Mouse (Mus musculus): Measurements from ENCODE around the gene BC025446. TPM values are rescaled to one million over a fixed set of nuclear protein-coding genes. Genes with fewer than 3 reads are reported as not detected.

The BC025446 gene
- polyA plus RNA-seq (2015; fragmentation: Nextera tagmentation; extraction: Ambion mirVana) = not detected in 2 replicates

DNA sequence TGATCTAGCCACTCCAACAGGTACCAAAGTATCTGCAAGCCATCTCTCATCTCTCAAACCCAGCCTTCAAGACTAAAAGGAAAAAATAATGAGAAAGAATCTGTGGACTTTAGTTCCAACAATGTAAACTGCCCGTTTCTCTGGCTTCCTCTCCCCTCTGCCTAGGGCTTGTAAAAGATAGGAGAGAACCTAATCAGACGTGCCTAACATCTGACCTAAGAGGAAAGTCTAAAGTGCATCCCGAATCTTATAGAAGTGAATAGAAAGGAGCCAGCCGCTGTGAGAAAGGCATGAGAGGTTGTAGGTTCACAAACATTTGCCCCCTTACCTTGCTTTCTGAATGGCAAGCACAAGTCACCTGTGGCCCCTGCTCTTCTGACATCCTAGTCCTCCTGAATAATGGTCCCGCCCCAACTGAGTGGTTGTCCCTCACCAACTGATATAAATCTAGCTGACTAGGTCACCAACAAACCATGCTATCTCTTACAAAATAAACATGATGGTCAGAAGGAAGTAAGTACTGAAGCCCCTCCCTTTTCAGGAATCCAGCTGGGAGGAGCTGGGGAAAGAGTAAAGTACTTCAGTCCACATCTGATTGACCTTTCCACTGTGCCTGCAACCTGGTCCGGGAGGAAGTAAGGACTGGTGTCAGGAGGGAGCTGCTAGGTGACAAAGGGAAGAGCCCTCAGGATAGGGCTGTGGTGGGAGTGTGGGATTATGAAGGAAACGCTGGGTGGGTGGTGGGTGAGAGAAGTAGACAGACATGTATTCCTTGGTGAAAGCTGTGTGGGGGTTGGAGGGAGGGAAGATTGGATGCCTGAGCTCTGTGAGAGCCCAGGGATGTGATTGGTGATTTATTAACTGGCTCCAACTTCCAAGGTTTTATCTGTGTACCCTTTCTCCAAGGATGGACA, at the start of gene BC025446:
Gene BC025446 (plus strand): TSS at position 599 of the 914 bp plus-strand sequence.

DNA sequence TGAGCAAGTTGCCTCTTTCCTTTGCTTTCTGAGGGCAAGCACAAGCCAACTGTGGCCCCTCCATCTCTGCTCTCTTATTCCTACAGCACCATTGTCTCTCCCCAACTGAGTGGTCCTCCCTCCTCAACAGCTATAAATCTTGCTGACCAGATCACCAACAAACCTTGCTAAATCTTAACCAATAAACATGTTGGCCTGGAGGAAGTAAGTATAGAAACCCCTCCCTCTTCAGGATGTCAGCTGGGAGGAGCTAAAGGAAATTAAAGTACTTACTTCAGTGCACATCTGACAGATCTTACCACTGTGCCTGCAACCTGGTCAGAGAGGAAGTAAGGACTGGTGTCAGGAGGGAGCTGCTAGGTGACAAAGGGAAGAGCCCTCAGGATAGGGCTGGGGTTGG, 51.9 kb downstream of the BC025446 start, which contains the start of gene Ly6f:
Gene Ly6f (plus strand): TSS at position 301 of the 400 bp plus-strand sequence.

Other genes with a start within 250 kb of the BC025446 start
- gene Ly6i, start 232.9 kb upstream of the BC025446 start, polyA plus RNA-seq (2015; fragmentation: Nextera tagmentation; extraction: Ambion mirVana) = 0.23 TPM in 1 of 2 replicates, not detected in the other
- 70.7 and 119 TPM in 2 replicates for gene Ly6a, start 218.3 kb upstream of the BC025446 start, polyA plus RNA-seq (2015; fragmentation: Nextera tagmentation; extraction: Ambion mirVana)
- gene Ly6c1, start 167.5 kb upstream of the BC025446 start, polyA plus RNA-seq (2015; fragmentation: Nextera tagmentation; extraction: Ambion mirVana) = 67.8 and 83.5 TPM in 2 replicates
- 0.53 and 1.5 TPM in 2 replicates for gene Ly6c2, start 104.4 kb upstream of the BC025446 start, polyA plus RNA-seq (2015; fragmentation: Nextera tagmentation; extraction: Ambion mirVana)
- gene Ly6g, start 61.1 kb upstream of the BC025446 start, polyA plus RNA-seq (2015; fragmentation: Nextera tagmentation; extraction: Ambion mirVana) = not detected in 2 replicates
- gene Ly6f, start 52.0 kb downstream of the BC025446 start, polyA plus RNA-seq (2015; fragmentation: Nextera tagmentation; extraction: Ambion mirVana) = not detected in 2 replicates

Measured in skeletal muscle tissue, postnatal 0 days (tissue).